Mouse (Mus musculus): ENCODE measurements at regions not wholly inside any gene's neighbourhood (a gene's known extent, or its start where the extent isn't known, plus 50 kb on each side); places are given as distances from the start of the nearest gene placed in this dataset.

GRCm38 (mm10) chr11:37798783-37799318 lies 563.1 kb upstream of the Tenm2 start:
- TF ChIP-seq USF1 (IDR thresholded peaks at IDR 0.05; ENCODE audit: low read depth) (no peak), CTCF (IDR thresholded peaks at IDR 0.05; ENCODE audit: control insufficient read depth, insufficient read depth, insufficient read length) (no peak), MAX (IDR thresholded peaks at IDR 0.05) (no peak), MYOD1 (IDR thresholded peaks at IDR 0.05; ENCODE audit: control insufficient read depth, insufficient read length, low read depth) (no peak)

Measured in C2C12 (cell line).